Mouse (Mus musculus): ENCODE results near the gene Dytn.

GRCm38 (mm10) chr1:63675975-63676374 lies 10.8 kb downstream of the Dytn start:
- TF ChIP-seq POLR2A (IDR thresholded peaks at IDR 0.05; ENCODE audit: borderline replicate concordance, insufficient read depth, low read length) (no peak), CTCF (IDR thresholded peaks at IDR 0.05; ENCODE audit: borderline replicate concordance, insufficient read depth, low read depth, low read length) (no peak)
